Mouse (Mus musculus) ES-E14 (cell line): ENCODE measurements at regions not wholly inside any gene's neighbourhood (a gene's known extent, or its start where the extent isn't known, plus 50 kb on each side); places are given as distances from the start of the nearest gene placed in this dataset.

ENCODE experiments used
- CHD2 ChIP-seq: IDR thresholded peaks from 2 replicates; pipeline ENCODE4 v1.6.1; 2014; ENCODE audit warnings: mild to moderate bottlenecking, low read depth, low read length, inconsistent platforms
- HCFC1 ChIP-seq: IDR thresholded peaks from 2 replicates; pipeline ENCODE4 v1.6.1; 2012; ENCODE audit warnings: low read length, inconsistent platforms, borderline replicate concordance; ENCODE audit not compliant: insufficient read depth
- ZNF384 ChIP-seq: IDR thresholded peaks from 2 replicates; pipeline ENCODE4 v1.6.1; 2012; ENCODE audit warnings: low read depth, low read length, inconsistent platforms

DNA sequence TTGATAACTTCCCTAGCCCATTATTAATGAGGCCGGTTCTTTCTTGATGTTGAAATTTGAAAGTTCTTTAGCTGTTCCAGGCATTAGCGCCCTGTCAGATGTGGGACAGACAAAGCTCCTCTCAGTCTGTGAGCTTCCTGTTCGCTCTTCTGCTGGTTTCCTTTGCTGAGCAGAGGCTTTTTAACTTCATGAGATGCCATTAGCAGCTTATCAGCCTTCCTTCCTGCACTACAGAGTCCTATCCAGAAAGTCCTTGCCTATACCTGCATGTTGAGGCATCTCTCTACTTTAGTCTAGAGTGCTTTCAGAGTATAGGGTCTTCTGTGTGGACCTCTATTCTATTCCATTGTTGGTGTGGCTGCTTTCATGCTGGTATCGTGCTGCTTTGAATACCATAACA, 126.3 kb upstream of the Mpp6 start:
- TF ChIP-seq ZNF384 (no peak), HCFC1 (no peak), CHD2 (no peak)
